Mouse (Mus musculus) embryonic facial prominence, embryonic 13.5 days (tissue): Measurements from ENCODE around the gene Ttf1. TPM values are rescaled to one million over a fixed set of nuclear protein-coding genes. Genes with fewer than 3 reads are reported as not detected.

Experiments used
- ATAC-seq: fragments of 200-750 bp; cut with Nextera tagmentation; 2 replicates; pipeline ENCODE4 v1.8.0; 2017; ENCODE audit warnings: low read depth; ENCODE audit not compliant: insufficient number of reproducible peaks, insufficient read depth, low FRiP score, low TSS enrichment
- H3K27ac ChIP-seq: fragments of 300-500 bp; sonication (generic); 2 replicates; pipeline ENCODE4 v1.5.1; 2015; ENCODE audit warnings: moderate library complexity, mild to moderate bottlenecking, inconsistent platforms
- H3K27me3 ChIP-seq: fragments of 300-500 bp; sonication (generic); 2 replicates; pipeline ENCODE4 v1.6.1; 2015; ENCODE audit warnings: mild to moderate bottlenecking, inconsistent platforms
- H3K36me3 ChIP-seq: fragments of 300-500 bp; sonication (generic); 2 replicates; pipeline ENCODE4 v1.6.1; 2015; ENCODE audit warnings: mild to moderate bottlenecking, inconsistent platforms
- H3K4me1 ChIP-seq: fragments of 300-500 bp; sonication (generic); 2 replicates; pipeline ENCODE4 v1.6.1; 2015; ENCODE audit warnings: inconsistent platforms
- H3K4me2 ChIP-seq: fragments of 300-500 bp; sonication (generic); 2 replicates; pipeline ENCODE4 v1.6.1; 2015; ENCODE audit warnings: moderate library complexity, mild to moderate bottlenecking, inconsistent platforms
- H3K4me3 ChIP-seq: fragments of 300-500 bp; sonication (generic); 2 replicates; pipeline ENCODE4 v1.5.1; 2015; ENCODE audit warnings: mild to moderate bottlenecking, inconsistent platforms
- H3K9ac ChIP-seq: fragments of 300-500 bp; sonication (generic); 2 replicates; pipeline ENCODE4 v1.6.1; 2015; ENCODE audit warnings: mild to moderate bottlenecking, inconsistent platforms
- H3K9me3 ChIP-seq: fragments of 300-500 bp; sonication (generic); 2 replicates; pipeline ENCODE4 v1.6.1; 2016; ENCODE audit warnings: inconsistent platforms
- WGBS: fragments of 180-500 bp; shearing (Covaris S2); methylation state at CpG from one replicate; pipeline ENCODE4 v1.1.7; 2015; ENCODE audit warnings: mixed read lengths; 5-methylcytosine and 5-hydroxymethylcytosine counted together
- polyA plus RNA-seq: library from polyadenylated mRNA; unstranded; fragments of >200 nt; fragmentation: Nextera tagmentation; extraction: Ambion mirVana; gene quantifications from 2 replicates; pipeline ENCODE4 v1.2.1, GENCODE M21; 2015

Gene Ttf1
- polyA plus RNA-seq, 1 experiment from 2014 or later: 11.5 TPM

DNA sequence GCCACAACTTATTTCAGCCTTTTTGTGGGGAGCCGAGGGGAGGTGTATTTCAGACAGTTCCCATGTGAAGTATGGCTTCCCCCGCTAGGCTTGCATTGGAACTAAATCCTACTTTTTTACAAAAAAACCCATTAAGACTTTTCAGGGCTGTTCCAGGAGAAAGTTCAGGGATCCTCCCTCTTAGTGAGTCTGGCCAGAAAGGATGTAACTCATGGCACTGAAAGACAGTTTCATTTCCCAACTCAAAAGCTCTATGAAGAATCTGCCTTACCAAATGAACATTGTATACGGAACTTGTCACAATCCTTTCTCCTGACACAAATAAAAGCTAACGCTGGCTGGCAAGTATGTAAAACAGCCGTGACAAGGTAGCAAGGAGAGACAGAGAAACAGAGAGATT is 20.3 kb upstream of the Ttf1 start:
- Histone ChIP-seq H3K9ac (no peak overlapping the region), H3K27ac (no peak overlapping the region), H3K27me3 (peaks cover 85% of the 10 kb centered on the region), H3K4me3 (no peak overlapping the region), H3K36me3 (no peaks in the 10 kb centered on the region), H3K4me2 (no peak overlapping the region), H3K9me3 (no peaks in the 10 kb centered on the region), H3K4me1 (0 out of 2 replicates have a peak, but pooled peaks cover 13% of the 10 kb centered on the region)
- WGBS: 22% methylated on average over 5 of the region's 5 CpGs
- no peak for ATAC-seq

DNA sequence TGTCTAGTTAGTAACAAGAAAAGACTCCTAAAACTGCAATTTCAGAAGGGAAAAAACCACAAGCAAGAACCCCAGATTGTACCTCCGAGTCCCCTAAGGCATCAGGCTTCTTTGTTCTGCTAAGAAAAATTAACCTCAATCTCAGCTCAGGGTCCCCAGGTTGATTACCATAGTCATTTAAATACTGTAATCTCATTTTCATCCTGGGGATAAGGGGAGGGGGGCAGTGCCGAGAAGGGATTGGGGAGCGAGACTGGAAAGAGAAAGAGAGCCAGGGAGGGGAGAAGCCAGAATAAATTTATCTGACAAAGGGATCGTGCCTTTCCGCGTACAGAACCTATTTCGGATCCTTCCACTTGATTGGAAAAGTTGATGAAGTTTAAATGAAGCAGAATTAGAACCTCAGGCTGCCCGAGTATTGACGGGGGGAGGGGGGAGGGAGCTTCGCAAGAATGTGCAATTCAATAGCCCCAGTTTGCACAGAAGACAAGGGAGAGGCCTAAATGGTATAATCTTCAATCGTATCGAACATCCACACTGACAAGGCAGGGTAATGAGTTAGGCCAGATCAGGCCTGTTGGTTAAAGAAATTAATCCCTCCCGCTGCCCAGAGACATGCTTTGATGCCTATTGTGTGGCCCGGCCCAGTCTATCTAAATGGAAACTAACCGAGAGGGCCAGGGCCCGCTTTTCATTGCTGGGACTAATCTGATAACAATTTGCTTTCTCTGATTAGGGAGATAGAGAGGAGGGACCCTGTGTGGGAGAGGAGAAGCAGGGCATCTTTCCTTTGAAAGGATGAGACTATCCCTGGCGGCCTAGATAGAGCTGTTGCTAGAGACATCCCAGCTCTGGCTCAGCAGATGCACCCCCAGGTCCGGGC is 19.2 kb upstream of the Ttf1 start:
- no peak overlapping the region for H3K4me3 ChIP-seq
- no peak for ATAC-seq
- H3K27me3 ChIP-seq: peaks cover 87% of the 10 kb centered on the region

DNA sequence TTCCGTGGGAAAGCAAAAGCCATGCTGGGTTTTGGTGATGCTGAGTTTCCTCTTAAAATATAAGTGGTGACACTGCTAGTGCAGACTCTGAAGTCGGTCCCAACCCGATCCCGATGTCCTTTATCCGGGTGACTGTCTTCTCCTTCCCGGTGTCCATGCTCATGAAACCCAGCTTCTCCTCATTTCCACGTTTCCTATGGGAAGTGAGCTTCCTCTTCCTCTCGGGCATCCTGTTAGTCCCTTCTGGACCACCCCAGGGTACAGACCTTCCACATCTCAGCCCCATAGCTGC is 18.6 kb upstream of the Ttf1 start:
- 0 out of 2 replicates have a peak, but pooled peaks cover 13% of the 10 kb centered on the region for H3K4me1 ChIP-seq
- no peak overlapping the region for H3K9ac ChIP-seq
- H3K27ac ChIP-seq: no peak overlapping the region
- H3K9me3 ChIP-seq: no peaks in the 10 kb centered on the region
- no peak for ATAC-seq
- H3K4me2 ChIP-seq: no peak overlapping the region
- H3K36me3 ChIP-seq: no peaks in the 10 kb centered on the region
- peaks cover 90% of the 10 kb centered on the region for H3K27me3 ChIP-seq
- H3K4me3 ChIP-seq: no peak overlapping the region
- WGBS: 16% methylated on average over 8 of the region's 8 CpGs

More for the DNA sequence above, 19.2 kb upstream of the Ttf1 start:
- Histone ChIP-seq H3K27ac (no peak overlapping the region), H3K4me2 (no peak overlapping the region), H3K9ac (no peak overlapping the region), H3K4me1 (0 out of 2 replicates have a peak, but pooled peaks cover 13% of the 10 kb centered on the region), H3K36me3 (no peaks in the 10 kb centered on the region), H3K9me3 (no peaks in the 10 kb centered on the region)
- WGBS: 5% methylated on average over 18 of the region's 18 CpGs

DNA sequence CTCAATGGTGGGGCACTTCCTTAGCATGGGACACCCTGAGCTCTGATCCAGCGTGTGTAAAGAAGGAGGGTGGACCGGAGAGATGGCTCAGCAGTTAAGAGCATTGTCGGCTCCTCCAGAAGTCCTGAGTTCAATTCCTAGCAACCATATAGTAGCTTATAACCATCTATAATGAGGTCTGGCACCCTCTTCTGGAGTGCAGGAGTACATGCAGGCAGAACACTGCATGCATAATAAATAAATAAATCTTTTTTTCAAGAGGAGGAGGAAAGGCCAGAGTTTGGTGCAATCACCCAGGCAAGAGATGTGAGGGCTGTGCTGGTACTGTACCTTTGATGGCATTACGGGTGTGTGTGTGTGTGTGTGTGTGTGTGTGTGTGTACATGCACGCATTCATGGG is 17.9 kb upstream of the Ttf1 start:
- Histone ChIP-seq H3K4me3 (no peak overlapping the region), H3K27me3 (peaks cover 87% of the 10 kb centered on the region), H3K9me3 (no peaks in the 10 kb centered on the region), H3K4me1 (0 out of 2 replicates have a peak, but pooled peaks cover 13% of the 10 kb centered on the region), H3K36me3 (no peaks in the 10 kb centered on the region), H3K4me2 (no peak overlapping the region), H3K27ac (no peak overlapping the region), H3K9ac (no peak overlapping the region)
- no peak for ATAC-seq
- 83% methylated on average over 5 of the region's 5 CpGs for WGBS

DNA sequence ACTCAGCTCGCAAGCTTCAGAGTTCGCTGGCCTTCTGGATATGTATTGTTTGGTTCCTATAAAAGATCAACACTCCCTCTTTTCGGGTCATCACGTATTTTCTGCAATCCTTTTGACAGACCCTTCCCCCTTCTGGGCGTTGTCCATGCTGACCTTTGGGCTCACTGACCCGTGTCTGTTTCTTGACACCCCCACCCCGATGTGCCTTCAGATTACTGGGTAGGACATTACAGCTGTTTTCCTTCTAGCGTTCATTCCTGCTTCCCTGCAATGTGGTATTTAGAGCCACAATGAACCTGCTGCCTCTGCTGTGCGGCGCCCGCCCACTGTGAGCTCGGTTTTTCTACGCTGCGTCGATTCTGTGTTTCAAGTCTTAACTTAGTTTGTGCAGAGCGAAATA is 13.9 kb upstream of the Ttf1 start:
- no peaks in the 10 kb centered on the region for H3K36me3 ChIP-seq
- no peaks in the 10 kb centered on the region for H3K9me3 ChIP-seq
- no peaks in the 10 kb centered on the region for H3K4me1 ChIP-seq
- peaks cover 75% of the 10 kb centered on the region for H3K27me3 ChIP-seq
- WGBS: 23% methylated on average over 16 of the region's 16 CpGs
- no peak overlapping the region for H3K4me3 ChIP-seq
- H3K4me2 ChIP-seq: 0 out of 2 replicates have a peak overlapping the region, but pooled peaks have one; percentile 7
- H3K9ac ChIP-seq: no peak overlapping the region
- ATAC-seq: no peak
- H3K27ac ChIP-seq: no peak overlapping the region

DNA sequence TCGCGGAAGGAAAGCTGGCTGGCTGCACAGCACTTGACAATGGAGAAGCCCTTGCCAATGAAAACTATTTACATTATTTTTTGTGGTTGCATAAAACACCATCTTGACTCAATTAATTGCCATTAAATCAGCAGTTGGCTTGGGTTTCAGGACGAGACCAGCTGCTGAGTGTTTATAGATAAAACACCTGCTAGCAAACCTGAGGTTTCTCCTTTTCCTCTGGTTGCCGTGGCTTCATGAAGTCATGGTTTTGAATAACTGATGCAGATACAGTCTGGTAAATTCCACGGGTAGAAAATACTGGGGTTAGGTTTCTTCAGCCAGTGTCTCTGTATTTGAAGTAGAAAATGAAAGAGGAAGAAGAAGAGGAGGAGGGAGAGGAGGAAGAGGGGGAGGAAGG is 8.1 kb upstream of the Ttf1 start:
- Histone ChIP-seq H3K4me3 (no peak overlapping the region), H3K27me3 (peaks cover 52% of the 10 kb centered on the region), H3K9ac (no peak overlapping the region), H3K9me3 (no peaks in the 10 kb centered on the region), H3K27ac (no peak overlapping the region), H3K4me2 (no peak overlapping the region), H3K4me1 (peaks cover 8% of the 10 kb centered on the region), H3K36me3 (no peaks in the 10 kb centered on the region)
- no peak for ATAC-seq
- 40% methylated on average over 5 of the region's 5 CpGs for WGBS

DNA sequence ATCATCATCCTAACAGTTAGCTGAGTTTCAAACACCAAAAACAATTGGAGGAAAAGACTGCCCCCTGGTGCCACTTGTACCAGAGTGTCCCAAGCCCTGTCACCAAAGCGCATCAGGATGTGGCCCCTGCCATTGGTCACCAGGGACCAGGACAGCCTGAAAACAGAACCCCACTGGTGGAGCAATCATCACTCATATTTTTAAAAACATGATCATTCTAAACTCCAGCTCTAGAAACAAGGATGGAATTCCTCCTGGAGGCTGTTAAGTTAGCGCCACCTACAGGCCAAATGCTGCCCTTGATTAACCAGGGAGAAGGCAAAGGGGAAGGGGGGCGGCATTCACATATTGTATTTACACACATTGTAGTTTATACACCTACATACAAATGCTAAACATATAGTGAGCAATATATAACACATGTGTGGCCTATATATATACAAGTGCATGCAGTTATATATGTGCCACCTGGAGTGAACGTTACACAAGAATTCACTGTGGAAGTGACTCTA is 7.1 kb upstream of the Ttf1 start:
- peaks cover 55% of the 10 kb centered on the region for H3K27me3 ChIP-seq
- H3K4me1 ChIP-seq: peaks cover 8% of the 10 kb centered on the region
- no peaks in the 10 kb centered on the region for H3K36me3 ChIP-seq
- no peak for ATAC-seq
- H3K4me3 ChIP-seq: no peak overlapping the region
- H3K9me3 ChIP-seq: no peaks in the 10 kb centered on the region
- no peak overlapping the region for H3K9ac ChIP-seq
- no peak overlapping the region for H3K27ac ChIP-seq
- no peak overlapping the region for H3K4me2 ChIP-seq
- WGBS: 26% methylated on average over 4 of the region's 4 CpGs

DNA sequence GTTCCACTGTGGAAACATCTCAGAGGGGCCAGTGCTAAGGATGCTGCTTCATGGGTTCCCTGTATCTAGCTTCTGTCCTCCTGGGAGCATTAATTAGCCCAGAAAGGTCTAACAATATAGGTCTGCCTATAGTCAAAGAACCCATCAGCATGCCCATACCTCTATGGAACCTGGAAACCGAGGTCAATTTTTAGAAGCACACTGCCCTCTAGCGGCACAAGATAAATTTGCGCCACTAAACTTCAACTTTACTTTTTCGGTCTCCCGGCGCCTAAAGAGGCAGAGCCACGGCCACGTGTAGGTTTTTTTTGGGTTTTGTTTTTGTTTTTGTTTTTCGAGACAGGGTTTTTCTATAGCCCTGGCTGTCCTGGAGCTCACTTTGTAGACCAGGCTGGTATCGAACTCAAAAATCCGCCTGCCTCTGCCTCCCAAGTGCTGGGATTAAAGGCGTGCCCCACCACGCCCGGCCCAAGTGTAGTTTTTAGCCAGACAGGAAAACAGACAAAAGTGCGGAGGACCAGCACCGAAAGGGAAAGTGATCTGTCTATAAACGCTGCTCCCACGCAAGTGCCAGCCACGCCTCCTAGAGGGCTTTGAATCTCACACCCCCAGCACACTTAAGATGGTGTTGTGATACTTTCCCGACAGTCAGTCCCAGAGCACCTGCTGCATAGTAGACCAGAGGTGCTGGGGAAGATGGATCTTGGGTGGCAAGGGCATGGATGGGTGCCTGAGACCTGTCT is 6.1 kb upstream of the Ttf1 start:
- Histone ChIP-seq H3K27me3 (peaks cover 56% of the 10 kb centered on the region), H3K36me3 (no peaks in the 10 kb centered on the region), H3K27ac (no peak overlapping the region), H3K9ac (no peak overlapping the region; the same call in 1 of the 2 replicates), H3K4me3 (peak overlapping the region; percentile 52), H3K4me1 (peaks cover 8% of the 10 kb centered on the region), H3K9me3 (no peaks in the 10 kb centered on the region), H3K4me2 (peak overlapping the region; percentile 82)
- ATAC-seq: 0 out of 2 replicates have a peak, but pooled peaks have one; percentile 15
- WGBS: 4% methylated on average over 20 of the region's 20 CpGs

DNA sequence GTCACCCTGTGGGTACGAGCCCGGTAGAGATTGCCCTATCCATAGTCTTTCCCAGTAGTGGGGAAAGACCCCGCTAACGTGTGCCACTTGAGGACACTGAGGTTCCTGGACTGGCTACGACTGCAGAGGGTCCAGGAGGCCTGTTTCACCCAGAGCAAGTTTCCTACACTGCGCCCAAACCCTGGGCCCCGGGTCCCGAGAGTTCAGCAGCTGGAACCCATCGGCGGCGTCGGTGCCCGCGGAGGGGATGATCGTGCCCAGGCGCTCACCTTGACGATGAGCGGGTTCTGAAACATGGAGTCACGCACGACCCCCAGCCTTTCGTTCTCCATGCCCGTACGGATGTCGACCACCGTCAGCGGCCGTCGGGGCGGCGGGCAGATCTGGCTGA is 5.5 kb upstream of the Ttf1 start:
- ATAC-seq: no peak
- peak overlapping the region; percentile 52 for H3K4me3 ChIP-seq
- no peaks in the 10 kb centered on the region for H3K36me3 ChIP-seq
- no peaks in the 10 kb centered on the region for H3K9me3 ChIP-seq
- no peak overlapping the region for H3K27ac ChIP-seq
- peaks cover 57% of the 10 kb centered on the region for H3K27me3 ChIP-seq
- peaks cover 8% of the 10 kb centered on the region for H3K4me1 ChIP-seq
- peak overlapping the region; percentile 82 for H3K4me2 ChIP-seq
- peak overlapping the region; percentile 74 for H3K9ac ChIP-seq
- 2% methylated on average over 30 of the region's 30 CpGs for WGBS

DNA sequence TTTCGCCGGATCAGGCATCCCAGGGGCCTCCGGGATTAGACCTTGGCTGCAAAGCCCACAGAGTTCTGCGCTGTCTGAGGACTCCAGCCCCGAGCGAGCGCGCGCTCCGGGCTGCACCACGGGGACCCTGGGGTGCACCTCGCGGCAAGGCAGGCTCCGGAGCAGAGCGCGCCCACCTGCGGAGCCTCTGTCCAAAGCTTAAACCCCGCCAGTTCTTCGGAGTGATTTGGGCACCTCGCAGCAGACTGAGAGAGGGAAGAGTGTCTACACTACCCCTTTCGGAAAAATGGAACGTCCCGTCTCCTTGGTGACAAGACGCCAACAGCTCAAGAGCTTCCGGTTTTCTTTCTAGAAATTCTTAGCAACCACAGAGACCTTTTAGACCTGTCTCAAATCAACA is 5.1 kb upstream of the Ttf1 start, which contains the start of gene Cfap77:
Cfap77 (minus strand) TSS at position 76 of the 400 bp plus-strand sequence.
- no peaks in the 10 kb centered on the region for H3K9me3 ChIP-seq
- no peak for ATAC-seq
- under 1% methylated on average over 25 of the region's 25 CpGs for WGBS

DNA sequence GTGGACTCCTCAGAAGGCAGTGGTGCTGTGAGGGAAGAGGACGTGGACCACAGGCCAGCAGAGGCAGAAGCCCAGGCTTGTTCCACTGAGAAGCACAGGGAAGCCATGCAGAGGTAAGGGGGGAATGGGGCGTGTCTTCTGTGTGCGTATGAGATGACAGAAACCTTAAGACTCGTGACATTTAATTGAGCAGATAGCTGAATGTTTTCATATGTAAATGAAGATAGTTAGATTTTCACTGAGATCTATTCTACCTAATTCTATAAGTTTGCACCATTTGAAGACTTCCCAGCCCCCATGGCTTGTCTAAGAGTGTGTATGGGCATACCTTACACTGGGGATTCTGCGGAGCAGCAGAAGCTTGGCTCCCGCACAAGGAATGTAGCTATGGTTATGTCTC is 5.7 kb downstream of the Ttf1 start:
- WGBS: 90% methylated on average over 6 of the region's 6 CpGs
- peaks cover 38% of the 10 kb centered on the region for H3K36me3 ChIP-seq
- no peak overlapping the region for H3K4me2 ChIP-seq

More for the DNA sequence above, 5.1 kb upstream of the Ttf1 start, which contains the start of gene Cfap77:
- peaks cover 57% of the 10 kb centered on the region for H3K27me3 ChIP-seq
- H3K4me2 ChIP-seq: peak within 1 kb of the TSS; percentile 82
- H3K4me3 ChIP-seq: peak within 1 kb of the TSS; percentile 52
- H3K4me1 ChIP-seq: peaks cover 8% of the 10 kb centered on the region
- peak within 1 kb of the TSS; percentile 74 for H3K9ac ChIP-seq
- H3K27ac ChIP-seq: 0 out of 2 replicates have a peak within 1 kb of the TSS, but pooled peaks have one; percentile 29
- no peaks in the 10 kb centered on the region for H3K36me3 ChIP-seq

More for the DNA sequence above, 5.7 kb downstream of the Ttf1 start:
- Histone ChIP-seq H3K27me3 (no peaks in the 10 kb centered on the region), H3K4me3 (no peak overlapping the region), H3K27ac (no peak overlapping the region), H3K9me3 (no peaks in the 10 kb centered on the region), H3K9ac (no peak overlapping the region), H3K4me1 (peaks cover 9% of the 10 kb centered on the region)
- no peak for ATAC-seq
